24 mouse cellular contexts compared by ENCODE assay signal in the genomic region with DNA sequence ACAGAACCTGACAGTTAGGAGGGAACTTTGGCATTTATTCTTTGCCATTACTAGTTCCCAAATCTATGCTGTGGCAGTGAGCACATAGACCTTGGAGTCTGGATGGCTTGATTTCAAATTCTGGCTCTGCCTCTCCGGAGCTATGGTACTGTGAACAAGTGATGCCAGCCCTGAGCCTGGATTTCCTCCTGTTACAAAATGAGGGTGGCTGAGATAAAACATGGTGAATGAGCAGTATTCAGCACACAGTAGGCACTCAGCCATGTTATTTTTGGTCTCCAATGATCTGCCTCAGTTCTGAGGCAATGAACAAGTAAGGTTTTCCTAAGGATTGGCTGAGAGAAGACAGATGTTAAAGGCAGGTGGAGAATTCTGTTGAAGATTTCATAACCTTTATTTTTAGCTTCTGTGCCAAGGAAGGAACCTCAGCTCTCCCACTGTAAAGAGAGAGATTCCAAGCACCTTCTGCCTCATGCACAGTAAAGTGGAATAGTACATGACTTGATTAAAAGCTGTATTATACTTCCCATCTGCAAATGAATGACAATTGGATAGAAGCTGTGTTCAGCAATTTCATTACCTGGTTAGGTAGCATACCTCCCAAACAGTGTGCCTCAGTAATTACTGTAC.
DNase-seq lines count a peak whose midpoint lies in the region.
"Had no signal": no experiment of that assay in that cellular context is flagged by ENCODE, and none has a peak within 500 bp of the region (broad histone marks: within the 10 kb centered on the region; RNA-seq: fewer than 3 reads in every experiment).

No protein-coding gene starts in this region.

- H3K4me3 ChIP-seq in hindbrain, embryonic 10.5 days, result no peak overlapping the region
- H3K4me3 ChIP-seq: embryonic facial prominence, embryonic 13.5 days; erythroblast, embryonic 14.5 days; forebrain, embryonic 13.5 days; heart, embryonic 15.5 days; midbrain, embryonic 15.5 days; myocyte; neural tube, embryonic 13.5 days had no signal

- 92% methylated on average over 1 of the region's 1 CpGs for WGBS in hindbrain, embryonic 10.5 days

- H3K4me1 ChIP-seq in hindbrain, embryonic 10.5 days (replicated peaks), result no peaks in the 10 kb centered on the region
- H3K4me1 ChIP-seq: embryonic facial prominence, embryonic 13.5 days; forebrain, embryonic 13.5 days; heart, embryonic 15.5 days; midbrain, embryonic 15.5 days; neural tube, embryonic 13.5 days had no signal

- no peaks in the 10 kb centered on the region for H3K36me3 ChIP-seq in hindbrain, embryonic 10.5 days
- H3K36me3 ChIP-seq: embryonic facial prominence, embryonic 13.5 days; heart, embryonic 15.5 days; midbrain, embryonic 15.5 days; neural tube, embryonic 13.5 days had no signal

- no peaks in the 10 kb centered on the region for H3K27me3 ChIP-seq in hindbrain, embryonic 10.5 days (ENCODE audit: insufficient read depth, poor library complexity, severe bottlenecking)
- H3K27me3 ChIP-seq: embryonic facial prominence, embryonic 13.5 days; forebrain, embryonic 13.5 days; heart, embryonic 15.5 days; midbrain, embryonic 15.5 days; neural tube, embryonic 13.5 days had no signal

- DNase-seq in frontal cortex, adult 2 months (ENCODE audit: extremely low spot score in 1 of 2, low spot score in 1 of 2), result peak; percentile 28 to 48
- DNase-seq in frontal cortex, postnatal 25 days (ENCODE audit: low spot score in 2 of 2), result no peak
- peak; percentile 42 for DNase-seq in right cerebral cortex, adult 18-20 months
- no peak for DNase-seq in right cerebral cortex, postnatal 4 days
- DNase-seq in left cerebral cortex, adult 9 months (ENCODE audit: low spot score in 2 of 2), result peak; percentile 16 to 43
- peak; percentile 78 for DNase-seq in telencephalon, adult 2 months (ENCODE audit: low read depth, low spot score)
- no peak for DNase-seq in hindbrain, embryonic 10.5 days (ENCODE audit: low spot score)
- no peak for DNase-seq in spleen, postnatal 10 days (ENCODE audit: low spot score in 2 of 2)
- DNase-seq: cerebellum, adult 18-20 months; cerebellum, postnatal 14 days; gastrocnemius, postnatal 36 days; heart, postnatal 36 days; kidney, adult 18-20 months; lung, postnatal 4 days; thymus, postnatal 25 days had no signal

- H3K27ac ChIP-seq in hindbrain, embryonic 10.5 days, result no peak overlapping the region
- H3K27ac ChIP-seq: embryonic facial prominence, embryonic 13.5 days; forebrain, embryonic 13.5 days; heart, embryonic 15.5 days; hindbrain, embryonic 14.5 days; kidney, postnatal 0 days; midbrain, embryonic 15.5 days; neural tube, embryonic 13.5 days had no signal

- H3K9me3 ChIP-seq in hindbrain, embryonic 10.5 days, result no peaks in the 10 kb centered on the region
- H3K9me3 ChIP-seq: embryonic facial prominence, embryonic 13.5 days; forebrain, embryonic 13.5 days; heart, embryonic 15.5 days; midbrain, embryonic 15.5 days; neural tube, embryonic 13.5 days had no signal

Comparison
In these comparisons a context has a peak if more than half of its experiments do, and no peak if none do; other contexts are left out.
1. DNase-seq: peak in frontal cortex, adult 2 months (2 of 2), right cerebral cortex, adult 18-20 months (single experiment), left cerebral cortex, adult 9 months (2 of 2) and telencephalon, adult 2 months (single experiment); none in frontal cortex, postnatal 25 days (0 of 2), right cerebral cortex, postnatal 4 days (single experiment), hindbrain, embryonic 10.5 days (single experiment) and spleen, postnatal 10 days (0 of 2).